Mouse (Mus musculus) ES-E14 (cell line): ENCODE data around the gene Odf3l2. TPM values are rescaled to one million over a fixed set of nuclear protein-coding genes. Genes with fewer than 3 reads are reported as not detected.

Source experiments
- DNase-seq: peaks from one replicate; pipeline ENCODE4 v3.0.0-alpha.2; 2013; ENCODE audit warnings: low read depth, low spot score
- H3K27ac ChIP-seq: 2 replicates; pipeline ENCODE4 v1.5.1; 2012; ENCODE audit warnings: low read depth, mild to moderate bottlenecking, low read length, moderate library complexity, mixed read lengths; ENCODE audit not compliant: poor library complexity, insufficient read depth, severe bottlenecking
- H3K36me3 ChIP-seq: 2 replicates; pipeline ENCODE4 v1.6.1; 2012; ENCODE audit warnings: mild to moderate bottlenecking, low read length, moderate library complexity, mixed read lengths; ENCODE audit not compliant: control insufficient read depth, poor library complexity, insufficient read depth, severe bottlenecking
- H3K4me1 ChIP-seq, 2 experiments: fragments of 150-350 bp in 1 of 2; sonication (generic) in 1 of 2; 2 replicates each; pipeline ENCODE4 v1.6.1; 2012; ENCODE audit warnings: low read length in 2 of 2, mild to moderate bottlenecking in 1 of 2, mixed read lengths in 1 of 2; ENCODE audit not compliant: control insufficient read depth in 2 of 2, insufficient read depth in 2 of 2, poor library complexity in 1 of 2
- H3K4me3 ChIP-seq, 2 experiments: fragments of 150-350 bp in 1 of 2; sonication (generic) in 1 of 2; 2 replicates each; pipeline ENCODE4 v1.5.1; 2012; ENCODE audit warnings: low read length in 2 of 2, low read depth in 1 of 2, mild to moderate bottlenecking in 1 of 2, mixed read lengths in 1 of 2; ENCODE audit not compliant: insufficient read depth in 1 of 2, poor library complexity in 1 of 2, severe bottlenecking in 1 of 2
- H3K9ac ChIP-seq: 2 replicates; pipeline ENCODE4 v1.6.1; 2012; ENCODE audit warnings: low read depth, mild to moderate bottlenecking, low read length, mixed read lengths; ENCODE audit not compliant: poor library complexity, insufficient read depth, severe bottlenecking
- H3K9me3 ChIP-seq: fragments of 150-350 bp; sonication (generic); 2 replicates; pipeline ENCODE4 v1.6.1; 2012; ENCODE audit warnings: low read depth, mild to moderate bottlenecking, low read length; ENCODE audit not compliant: control insufficient read depth, insufficient read depth
- CHD2 ChIP-seq: IDR thresholded peaks from 2 replicates; pipeline ENCODE4 v1.6.1; 2014; ENCODE audit warnings: mild to moderate bottlenecking, low read depth, low read length, inconsistent platforms
- HCFC1 ChIP-seq: IDR thresholded peaks from 2 replicates; pipeline ENCODE4 v1.6.1; 2012; ENCODE audit warnings: low read length, inconsistent platforms, borderline replicate concordance; ENCODE audit not compliant: insufficient read depth
- MAFK ChIP-seq: IDR thresholded peaks from 2 replicates; pipeline ENCODE4 v1.6.1; 2014; ENCODE audit warnings: mild to moderate bottlenecking, low read depth, low read length, inconsistent platforms; ENCODE audit not compliant: insufficient read depth
- ZC3H11A ChIP-seq: IDR thresholded peaks from 2 replicates; pipeline ENCODE4 v1.6.1; 2012; ENCODE audit warnings: low read depth, mild to moderate bottlenecking, inconsistent platforms, low read length, borderline replicate concordance
- ZNF384 ChIP-seq: IDR thresholded peaks from 2 replicates; pipeline ENCODE4 v1.6.1; 2012; ENCODE audit warnings: low read depth, low read length, inconsistent platforms
- in situ Hi-C, 2 experiments: fragments of 600-800 bp; cut with MboI; formaldehyde crosslinking; loops; one replicate each; pipeline ENCODE4 v1.15.1; 2025; ENCODE audit warnings: low sequenced_read_pairs in 2 of 2, inconsistent platforms in 1 of 2; ENCODE audit not compliant: unreplicated experiment in 2 of 2
- total RNA-seq: library from RNA; depleted of rRNA; stranded (reverse); fragments of 300-350 nt; gene quantifications from 2 replicates; pipeline ENCODE4 v1.2.3, GENCODE M21; 2012

Gene Odf3l2
- total RNA-seq, 1 experiment, result not detected

GRCm38 (mm10) chr10:79628377-79628776 lies 17.2 kb downstream of the Odf3l2 start:
- no peak overlapping the region for H3K4me3 ChIP-seq
- H3K36me3 ChIP-seq, result no peaks in the 10 kb centered on the region
- in situ Hi-C loops, result no loop called here
- peaks cover 0 to 5% of the 10 kb centered on the region in 2 experiments; a peak in 2 of 4 replicates for H3K4me1 ChIP-seq
- TF ChIP-seq HCFC1 (no peak), ZC3H11A (no peak)
- DNase-seq, result no peak
- H3K9ac ChIP-seq, result no peak overlapping the region
- H3K9me3 ChIP-seq, result no peaks in the 10 kb centered on the region
- no peak overlapping the region for H3K27ac ChIP-seq

- in situ Hi-C loops, result no loop called here
- H3K9me3 ChIP-seq, result no peaks in the 10 kb centered on the region
Measured at GRCm38 (mm10) chr10:79626156-79626555, 19.4 kb downstream of the Odf3l2 start.

GRCm38 (mm10) chr10:79625398-79625797 lies 20.1 kb downstream of the Odf3l2 start:
- Histone ChIP-seq H3K9ac (no peak overlapping the region), H3K4me1 (peaks cover 0 to 8% of the 10 kb centered on the region in 2 experiments; a peak in 2 of 4 replicates), H3K27ac (no peak overlapping the region), H3K4me3 (no peak overlapping the region), H3K9me3 (no peaks in the 10 kb centered on the region), H3K36me3 (no peaks in the 10 kb centered on the region)
- TF ChIP-seq CHD2, result no peak
- no peak for TF ChIP-seq HCFC1
- no peak for TF ChIP-seq MAFK
- no peak for TF ChIP-seq ZNF384
- TF ChIP-seq ZC3H11A, result no peak
- DNase-seq, result no peak
- in situ Hi-C loops, result no loop called here

More at GRCm38 (mm10) chr10:79626156-79626555, 19.4 kb downstream of the Odf3l2 start:
- TF ChIP-seq HCFC1, result no peak
- no peak for TF ChIP-seq ZNF384
- no peak for TF ChIP-seq CHD2
- no peak for TF ChIP-seq MAFK
- no peak for TF ChIP-seq ZC3H11A
- no peak for DNase-seq
- Histone ChIP-seq H3K4me1 (peaks cover 0 to 5% of the 10 kb centered on the region in 2 experiments; a peak in 2 of 4 replicates), H3K36me3 (no peaks in the 10 kb centered on the region), H3K27ac (no peak overlapping the region), H3K9ac (no peak overlapping the region), H3K4me3 (no peak overlapping the region)

GRCm38 (mm10) chr10:79623950-79624349 lies 21.6 kb downstream of the Odf3l2 start:
- no peak overlapping the region for H3K27ac ChIP-seq
- no peak for TF ChIP-seq MAFK
- TF ChIP-seq CHD2, result no peak
- no peak for TF ChIP-seq ZNF384
- TF ChIP-seq HCFC1, result no peak
- no peak for TF ChIP-seq ZC3H11A

GRCm38 (mm10) chr10:79616376-79616775 lies 29.2 kb downstream of the Odf3l2 start:
- DNase-seq, result no peak
- in situ Hi-C loops, result no loop called here
- TF ChIP-seq HCFC1 (no peak), ZNF384 (no peak), MAFK (no peak), CHD2 (no peak)
- Histone ChIP-seq H3K4me1 (peaks cover 7 to 23% of the 10 kb centered on the region in 2 experiments; a peak in 3 of 4 replicates), H3K4me3 (no peak overlapping the region), H3K27ac (no peak overlapping the region), H3K9me3 (no peaks in the 10 kb centered on the region), H3K36me3 (no peaks in the 10 kb centered on the region), H3K9ac (no peak overlapping the region)

More at GRCm38 (mm10) chr10:79623950-79624349, 21.6 kb downstream of the Odf3l2 start:
- Histone ChIP-seq H3K4me1 (peaks cover 0 to 3% of the 10 kb centered on the region in 2 experiments; a peak in 2 of 4 replicates), H3K4me3 (no peak overlapping the region), H3K9ac (no peak overlapping the region), H3K9me3 (no peaks in the 10 kb centered on the region), H3K36me3 (no peaks in the 10 kb centered on the region)
- DNase-seq, result no peak
- in situ Hi-C loops, result no loop called here
